Mouse (Mus musculus) Patski (cell line): ENCODE measurements around the gene Kirrel3. TPM values are rescaled to one million over a fixed set of nuclear protein-coding genes. Genes with fewer than 3 reads are reported as not detected.

Experiments used
- ATAC-seq: fragments of 100-300 bp; one replicate; pipeline ENCODE4 v1.8.0; 2021
- CTCF ChIA-PET: fragments of 350-600 bp; sonication (Branson Sonifier 250); formaldehyde crosslinking; loops from one replicate; lab custom pipeline; 2022; ENCODE audit warnings: inconsistent platforms; lab: Charles Lee
- POLR2A ChIA-PET: fragments of 350-600 bp; sonication (Branson Sonifier 250); formaldehyde crosslinking; loops from one replicate; lab custom pipeline; 2022; ENCODE audit warnings: antibody characterized with exemption, inconsistent platforms; lab: Charles Lee
- DNase-seq: peaks from one replicate; pipeline ENCODE4 v3.0.0-alpha.2; 2011; ENCODE audit warnings: low read depth, low spot score
- H3K27me3 ChIP-seq: fragments of 371-371 bp; one replicate; pipeline ENCODE4 v1.5.1; 2021
- CTCF ChIP-seq: fragments of 100-300 bp; IDR thresholded peaks from one replicate; pipeline ENCODE4 v1.5.1; 2021
- in situ Hi-C: fragments of 300-500 bp; cut with MboI; formaldehyde crosslinking; loops from 3 replicates; pipeline ENCODE4 v1.11.1; 2018; ENCODE audit warnings: low pct_unique_long_range_greater_than_20kb, mixed read lengths
- polyA plus RNA-seq: library from polyadenylated mRNA; unstranded; gene quantifications from one replicate; pipeline ENCODE4 v1.2.3, GENCODE M21; 2021

Gene Kirrel3
- polyA plus RNA-seq, 1 experiment from 2014 or later: 3.1 TPM

- CTCF ChIA-PET: interaction anchor here (1.0 kb wide), 1 partner anchor 11 kb away, joined by 3 read pairs; no protein-coding TSS in a partner anchor
- POLR2A ChIA-PET: no interaction called here
- no peaks in the 10 kb centered on the region for H3K27me3 ChIP-seq
- ATAC-seq: no peak
- in situ Hi-C loops: loop anchor here (25.0 kb wide), 1 partner anchor 497 kb away; no protein-coding TSS in a partner anchor
- TF ChIP-seq CTCF: no peak
- no peak for DNase-seq
These were observed 179.9 kb downstream of the Kirrel3 start for GRCm38 (mm10) chr9:34665361-34666129.

- DNase-seq (no peak), ATAC-seq (no peak)
- in situ Hi-C loops: loop anchor here (25.0 kb wide), 1 partner anchor 495 kb away; no protein-coding TSS in a partner anchor
- H3K27me3 ChIP-seq: no peaks in the 10 kb centered on the region
- TF ChIP-seq CTCF: no peak
- CTCF ChIA-PET: interaction anchor here (1.2 kb wide), 1 partner anchor 350 kb away, joined by 3 read pairs; no protein-coding TSS in a partner anchor
- POLR2A ChIA-PET: no interaction called here
These were observed 181.5 kb downstream of the Kirrel3 start for GRCm38 (mm10) chr9:34667182-34667581.

- ATAC-seq: no peak
- no peak for DNase-seq
- in situ Hi-C loops: loop anchor here (25.0 kb wide), 1 partner anchor 491 kb away; no protein-coding TSS in a partner anchor
- ChIA-PET CTCF (interaction anchor here (0.8 kb wide), 1 partner anchor 18 kb away, joined by 3 read pairs; no protein-coding TSS in a partner anchor), POLR2A (no interaction called here)
- TF ChIP-seq CTCF: no peak
- H3K27me3 ChIP-seq: no peaks in the 10 kb centered on the region
These were observed 185.2 kb downstream of the Kirrel3 start for GRCm38 (mm10) chr9:34670906-34671305.

DNA sequence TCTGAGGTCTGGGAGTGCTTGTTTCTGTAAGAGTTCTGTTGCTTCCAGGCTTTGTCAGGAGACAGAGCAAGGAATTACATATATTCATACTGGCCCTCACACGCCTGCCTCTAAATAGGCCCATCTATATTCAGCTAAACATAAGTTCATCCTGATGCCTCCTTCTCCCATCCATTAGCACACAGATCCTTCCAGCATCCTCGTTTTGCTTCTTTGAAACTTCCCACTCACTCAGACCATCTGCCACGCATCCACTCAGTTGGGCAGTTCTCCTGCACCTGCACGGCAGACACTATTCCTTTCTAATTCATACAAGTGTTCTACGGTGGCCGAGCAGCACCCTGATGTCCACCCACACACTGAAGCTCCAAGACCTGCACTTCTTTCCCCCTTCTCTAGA lies 201.1 kb downstream of the Kirrel3 start:
- in situ Hi-C loops: no loop called here

DNA sequence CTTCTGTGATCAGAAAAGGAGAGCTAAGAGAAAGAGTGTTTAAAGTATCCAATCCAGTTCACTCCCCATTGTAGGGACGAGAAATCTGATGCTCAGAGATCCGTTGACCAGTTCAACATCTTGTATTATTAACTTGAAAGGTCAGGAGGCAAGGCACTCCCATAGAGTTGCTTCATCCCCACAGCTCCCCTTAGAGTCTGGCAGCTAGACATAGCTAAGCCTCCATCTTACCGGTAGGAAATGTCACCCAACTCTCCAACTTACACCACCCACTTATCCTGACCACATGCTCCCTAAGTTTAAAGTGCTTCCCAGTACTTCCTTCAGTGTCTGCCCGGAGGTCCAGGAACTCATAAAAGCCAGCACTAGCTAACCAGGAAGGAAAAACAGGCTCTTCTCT lies 202.7 kb downstream of the Kirrel3 start:
- in situ Hi-C loops: no loop called here
- DNase-seq (no peak), ATAC-seq (no peak)
- H3K27me3 ChIP-seq: no peaks in the 10 kb centered on the region
- ChIA-PET CTCF (interaction anchor here (1.1 kb wide), 1 partner anchor 18 kb away, joined by 3 read pairs; no protein-coding TSS in a partner anchor), POLR2A (interaction anchor here (0.7 kb wide), 1 partner anchor 257 kb away, joined by 7 read pairs; no protein-coding TSS in a partner anchor)
- no peak for TF ChIP-seq CTCF

More for the DNA sequence above, 201.1 kb downstream of the Kirrel3 start:
- no peak for ATAC-seq
- no peak for DNase-seq
- POLR2A ChIA-PET: interaction anchor here (0.7 kb wide), 1 partner anchor 125 kb away, joined by 6 read pairs; no protein-coding TSS in a partner anchor
- H3K27me3 ChIP-seq: no peaks in the 10 kb centered on the region
- no peak for TF ChIP-seq CTCF
- CTCF ChIA-PET: no interaction called here

DNA sequence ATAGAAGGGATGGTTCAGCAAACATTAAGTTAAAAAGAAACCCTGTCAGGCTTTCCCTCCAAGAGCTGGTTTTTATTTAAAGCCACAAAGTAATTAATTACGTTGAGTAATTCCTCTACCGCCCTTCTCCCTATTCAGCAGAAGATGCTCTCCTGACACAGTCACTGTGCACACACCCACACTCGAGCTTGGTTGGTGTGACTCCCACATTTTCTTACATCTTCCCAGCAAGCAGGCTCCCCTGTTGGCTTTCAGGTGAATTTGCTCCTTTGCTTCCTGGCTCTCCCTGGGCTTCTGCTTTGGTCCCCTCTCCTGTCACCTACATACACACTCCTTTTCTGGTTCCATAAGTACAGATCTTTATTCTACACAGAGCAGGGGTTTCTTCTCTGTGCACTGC lies 203.7 kb downstream of the Kirrel3 start:
- DNase-seq (no peak), ATAC-seq (no peak)
- POLR2A ChIA-PET: no interaction called here
- no peaks in the 10 kb centered on the region for H3K27me3 ChIP-seq
- CTCF ChIA-PET: interaction anchor here (1.1 kb wide), 1 partner anchor 19 kb away, joined by 3 read pairs; no protein-coding TSS in a partner anchor
- in situ Hi-C loops: no loop called here
- TF ChIP-seq CTCF: no peak

DNA sequence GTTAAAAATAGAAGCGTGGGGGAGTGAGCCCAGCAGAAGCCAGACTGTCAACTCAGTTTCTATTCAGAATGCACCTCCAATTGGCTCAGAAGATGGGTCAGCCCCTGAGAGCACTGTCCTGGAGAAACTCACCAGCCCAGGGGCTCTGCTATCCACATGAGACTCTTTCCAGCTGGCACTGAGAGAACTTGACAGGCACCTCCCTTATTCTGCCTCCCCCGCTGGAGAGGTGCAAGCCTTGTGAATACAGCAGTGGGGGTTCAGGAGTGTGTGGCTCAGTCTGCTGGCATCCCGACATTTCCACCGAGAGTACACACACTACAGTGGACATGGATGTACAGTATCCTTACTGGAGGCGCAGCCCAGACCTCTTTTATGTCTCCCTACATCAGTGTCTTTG lies 210.0 kb downstream of the Kirrel3 start:
- in situ Hi-C loops: no loop called here
- no peaks in the 10 kb centered on the region for H3K27me3 ChIP-seq
- ChIA-PET CTCF (no interaction called here), POLR2A (no interaction called here)
- TF ChIP-seq CTCF: no peak
- DNase-seq (no peak), ATAC-seq (no peak)

DNA sequence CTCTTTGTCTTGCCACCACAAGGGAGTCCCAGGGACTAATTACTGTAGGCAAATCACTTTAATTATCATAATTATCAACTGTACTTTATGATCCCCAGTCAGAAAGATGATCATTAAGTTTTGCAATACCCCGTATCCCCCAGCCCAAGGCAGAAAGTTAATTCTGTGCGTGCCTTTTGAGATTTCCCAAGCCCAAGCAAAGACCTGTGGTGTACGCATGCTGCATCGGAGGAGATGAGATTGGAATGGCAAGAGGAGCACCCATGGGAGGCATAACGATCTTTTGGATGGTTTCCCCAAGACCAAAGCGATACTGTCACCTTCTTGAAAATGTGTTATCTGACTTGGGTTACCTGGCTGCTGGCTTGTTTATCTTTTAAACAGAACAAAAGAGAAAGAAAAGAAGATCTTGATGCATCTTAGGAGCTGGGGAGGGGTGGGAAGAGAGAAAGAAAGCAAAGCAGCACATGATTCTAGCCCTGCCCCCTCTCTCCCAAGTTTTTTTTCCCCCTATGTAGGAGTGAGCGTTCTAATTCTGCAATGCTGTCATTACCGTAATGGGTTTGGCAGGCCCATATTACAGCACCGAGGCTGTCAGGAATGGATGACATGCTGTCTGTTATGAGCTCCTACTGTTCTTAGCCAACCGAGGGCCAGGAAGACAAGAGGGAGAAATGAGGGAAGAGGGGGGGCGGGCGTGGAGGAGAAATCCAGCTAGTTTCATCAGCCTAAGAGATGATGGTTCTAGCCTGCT lies 218.0 kb downstream of the Kirrel3 start:
- ATAC-seq: no peak
- no peaks in the 10 kb centered on the region for H3K27me3 ChIP-seq
- ChIA-PET CTCF (no interaction called here), POLR2A (interaction anchor here (0.7 kb wide), 1 partner anchor 89 kb away, joined by 4 read pairs; no protein-coding TSS in a partner anchor)
- DNase-seq: no peak
- in situ Hi-C loops: no loop called here
- no peak for TF ChIP-seq CTCF

DNA sequence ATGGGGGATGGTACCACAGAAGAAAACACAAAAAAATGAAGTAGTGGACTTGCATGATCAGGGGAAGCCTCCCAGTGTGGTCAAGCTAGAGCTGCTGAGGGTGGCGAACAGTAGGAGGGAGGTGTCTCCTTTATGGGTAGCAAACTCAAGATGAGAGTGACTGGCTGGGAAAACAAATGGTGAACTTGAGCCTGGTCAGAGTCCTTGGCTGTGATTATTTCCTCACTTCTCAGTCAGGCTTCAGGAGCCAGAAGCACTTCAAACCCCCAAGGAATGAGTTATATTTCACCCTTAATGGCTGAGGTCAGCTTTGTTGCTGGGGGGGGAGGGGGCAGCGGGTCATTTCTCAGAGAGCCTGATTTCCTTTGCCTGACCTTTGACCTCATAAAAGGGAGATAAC lies 218.7 kb downstream of the Kirrel3 start:
- ATAC-seq: no peak
- POLR2A ChIA-PET: no interaction called here
- no peaks in the 10 kb centered on the region for H3K27me3 ChIP-seq
- CTCF ChIA-PET: no interaction called here
- in situ Hi-C loops: no loop called here
- no peak for TF ChIP-seq CTCF
- no peak for DNase-seq

- ChIA-PET CTCF (interaction anchor here (1.2 kb wide), 1 partner anchor 9 kb away, joined by 4 read pairs; no protein-coding TSS in a partner anchor), POLR2A (interaction anchor here (0.9 kb wide), 1 partner anchor 41 kb away, joined by 3 read pairs; no protein-coding TSS in a partner anchor)
- DNase-seq (no peak), ATAC-seq (no peak)
- no peak for TF ChIP-seq CTCF
- in situ Hi-C loops: no loop called here
- H3K27me3 ChIP-seq: no peaks in the 10 kb centered on the region
These were observed 220.7 kb downstream of the Kirrel3 start for GRCm38 (mm10) chr9:34706350-34706873.
